Mouse (Mus musculus): ENCODE measurements around the gene Notch2. TPM values are rescaled to one million over a fixed set of nuclear protein-coding genes. Genes with fewer than 3 reads are reported as not detected.

The Notch2 gene
- polyA plus RNA-seq, 1 experiment from 2014 or later, result 11.5 TPM

GRCm38 (mm10) chr3:98016901-98017591, 3.7 kb downstream of the Notch2 start:
- no peak for ATAC-seq (replicated peaks; ENCODE audit: insufficient number of reproducible peaks, insufficient read depth, low FRiP score, low read depth)
- Histone ChIP-seq H3K4me1 (replicated peaks) (peaks cover 76% of the 10 kb centered on the region), H3K27me3 (no peaks in the 10 kb centered on the region), H3K4me3 (no peak overlapping the region), H3K9ac (no peak overlapping the region), H3K27ac (no peak overlapping the region), H3K4me2 (no peak overlapping the region), H3K36me3 (no peaks in the 10 kb centered on the region), H3K9me3 (replicated peaks) (no peaks in the 10 kb centered on the region)
- 75% methylated on average over 5 of the region's 5 CpGs for WGBS

GRCm38 (mm10) chr3:98018187-98018586, 4.9 kb downstream of the Notch2 start:
- Histone ChIP-seq H3K4me1 (replicated peaks) (peaks cover 74% of the 10 kb centered on the region), H3K36me3 (no peaks in the 10 kb centered on the region), H3K27me3 (no peaks in the 10 kb centered on the region), H3K4me2 (no peak overlapping the region), H3K4me3 (no peak overlapping the region), H3K9ac (no peak overlapping the region), H3K9me3 (replicated peaks) (no peaks in the 10 kb centered on the region), H3K27ac (no peak overlapping the region)
- WGBS, result 62% methylated on average over 4 of the region's 4 CpGs
- no peak for ATAC-seq (replicated peaks; ENCODE audit: insufficient number of reproducible peaks, insufficient read depth, low FRiP score, low read depth)

- Histone ChIP-seq H3K9ac (no peak overlapping the region), H3K4me1 (replicated peaks) (peaks cover 84% of the 10 kb centered on the region), H3K27me3 (no peaks in the 10 kb centered on the region), H3K9me3 (replicated peaks) (no peaks in the 10 kb centered on the region), H3K4me2 (no peak overlapping the region), H3K36me3 (no peaks in the 10 kb centered on the region), H3K27ac (no peak overlapping the region), H3K4me3 (no peak overlapping the region)
- ATAC-seq (replicated peaks; ENCODE audit: insufficient number of reproducible peaks, insufficient read depth, low FRiP score, low read depth), result no peak
- WGBS, result 71% methylated on average over 9 of the region's 9 CpGs
Measured at GRCm38 (mm10) chr3:98020431-98021229, 7.3 kb downstream of the Notch2 start.

DNA sequence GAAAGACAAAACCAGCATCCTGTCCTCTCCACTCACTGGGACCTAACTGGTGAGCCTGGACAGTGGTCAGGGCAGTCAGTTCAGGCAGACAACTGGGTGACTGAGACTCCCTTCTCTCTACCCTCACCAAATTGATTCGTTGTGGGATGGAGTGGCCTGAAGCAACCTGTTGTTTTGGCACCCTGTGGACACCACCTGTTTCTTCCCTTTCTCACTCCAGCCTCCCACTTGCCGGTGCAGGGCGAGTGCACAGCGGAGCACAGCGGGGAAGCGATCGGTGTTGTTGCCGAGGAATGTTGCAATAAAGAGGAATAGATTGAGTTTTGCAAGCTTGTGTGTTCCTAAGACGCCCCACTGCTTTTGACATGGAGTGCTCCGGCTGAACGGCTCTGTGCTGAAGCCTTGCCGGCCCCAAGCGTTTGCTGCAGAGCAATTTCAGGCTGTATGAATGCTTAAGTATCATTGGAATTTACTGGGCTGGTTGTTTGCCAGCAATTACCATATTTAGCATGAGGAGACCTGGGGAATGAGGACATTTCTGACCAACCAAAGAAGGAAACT, 11.0 kb downstream of the Notch2 start:
- Histone ChIP-seq H3K27ac (peak overlapping the region; percentile 98), H3K4me1 (replicated peaks) (peaks cover 81% of the 10 kb centered on the region), H3K36me3 (no peaks in the 10 kb centered on the region), H3K27me3 (no peaks in the 10 kb centered on the region), H3K4me2 (peak overlapping the region; percentile 66), H3K9ac (peak overlapping the region; percentile 52), H3K4me3 (peak overlapping the region; percentile 35), H3K9me3 (replicated peaks) (no peaks in the 10 kb centered on the region)
- WGBS, result 15% methylated on average over 13 of the region's 13 CpGs
- ATAC-seq (replicated peaks; ENCODE audit: insufficient number of reproducible peaks, insufficient read depth, low FRiP score, low read depth), result peak; percentile 60

- no peak overlapping the region for H3K4me3 ChIP-seq
- ATAC-seq (replicated peaks; ENCODE audit: insufficient number of reproducible peaks, insufficient read depth, low FRiP score, low read depth), result no peak
- WGBS, result 33% methylated on average over 14 of the region's 14 CpGs
- peak overlapping the region; percentile 98 for H3K27ac ChIP-seq
- H3K4me2 ChIP-seq, result peak overlapping the region; percentile 66
- H3K4me1 ChIP-seq (replicated peaks), result peaks cover 79% of the 10 kb centered on the region
- no peak overlapping the region for H3K9ac ChIP-seq
- H3K9me3 ChIP-seq (replicated peaks), result no peaks in the 10 kb centered on the region
- H3K27me3 ChIP-seq, result no peaks in the 10 kb centered on the region
- no peaks in the 10 kb centered on the region for H3K36me3 ChIP-seq
Measured at GRCm38 (mm10) chr3:98025521-98025920, 12.2 kb downstream of the Notch2 start.

GRCm38 (mm10) chr3:98025921-98026880, 12.9 kb downstream of the Notch2 start:
- Histone ChIP-seq H3K4me1 (replicated peaks) (peaks cover 79% of the 10 kb centered on the region), H3K4me2 (peak overlapping the region; percentile 66), H3K9me3 (replicated peaks) (no peaks in the 10 kb centered on the region), H3K36me3 (no peaks in the 10 kb centered on the region), H3K27ac (peak overlapping the region; percentile 98), H3K9ac (peak overlapping the region; percentile 24; the same call in 1 of the 2 replicates), H3K27me3 (no peaks in the 10 kb centered on the region), H3K4me3 (no peak overlapping the region)
- ATAC-seq (replicated peaks; ENCODE audit: insufficient number of reproducible peaks, insufficient read depth, low FRiP score, low read depth), result peak; percentile 67
- WGBS, result 25% methylated on average over 10 of the region's 10 CpGs

DNA sequence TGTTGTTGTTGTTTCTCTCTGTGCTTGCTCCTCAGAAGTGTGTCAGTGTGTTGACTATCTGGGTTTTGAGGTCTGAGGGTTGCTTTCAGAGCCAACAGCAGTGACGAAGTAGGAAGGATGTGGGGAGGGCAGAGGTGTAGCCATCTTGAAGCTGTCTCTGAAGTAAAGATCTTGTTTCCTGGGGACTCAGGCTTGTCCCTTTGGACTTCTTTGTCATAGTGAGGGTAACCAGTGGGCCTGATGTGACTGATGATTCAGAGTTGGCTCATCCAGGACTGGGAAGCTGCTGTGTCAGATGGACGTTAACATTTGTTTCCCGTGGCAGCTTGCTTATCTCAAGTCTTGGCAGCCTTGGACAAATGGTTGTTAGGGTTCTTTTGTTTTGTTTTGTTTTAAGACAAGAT, 14.0 kb downstream of the Notch2 start:
- H3K27ac ChIP-seq, result peak overlapping the region; percentile 98
- no peaks in the 10 kb centered on the region for H3K36me3 ChIP-seq

GRCm38 (mm10) chr3:98028072-98028471, 14.7 kb downstream of the Notch2 start:
- H3K9ac ChIP-seq, result no peak overlapping the region
- WGBS, result 59% methylated on average over 4 of the region's 4 CpGs
- no peak overlapping the region for H3K27ac ChIP-seq
- ATAC-seq (replicated peaks; ENCODE audit: insufficient number of reproducible peaks, insufficient read depth, low FRiP score, low read depth), result no peak
- peaks cover 79% of the 10 kb centered on the region for H3K4me1 ChIP-seq (replicated peaks)
- no peak overlapping the region for H3K4me3 ChIP-seq
- no peaks in the 10 kb centered on the region for H3K36me3 ChIP-seq
- no peak overlapping the region for H3K4me2 ChIP-seq
- H3K27me3 ChIP-seq, result no peaks in the 10 kb centered on the region
- H3K9me3 ChIP-seq (replicated peaks), result no peaks in the 10 kb centered on the region

More for the DNA sequence above, 14.0 kb downstream of the Notch2 start:
- ATAC-seq (replicated peaks; ENCODE audit: insufficient number of reproducible peaks, insufficient read depth, low FRiP score, low read depth), result no peak
- no peak overlapping the region for H3K4me2 ChIP-seq
- WGBS, result 18% methylated on average over 3 of the region's 3 CpGs
- H3K27me3 ChIP-seq, result no peaks in the 10 kb centered on the region
- peaks cover 76% of the 10 kb centered on the region for H3K4me1 ChIP-seq (replicated peaks)
- H3K9me3 ChIP-seq (replicated peaks), result no peaks in the 10 kb centered on the region
- no peak overlapping the region for H3K4me3 ChIP-seq
- H3K9ac ChIP-seq, result no peak overlapping the region

DNA sequence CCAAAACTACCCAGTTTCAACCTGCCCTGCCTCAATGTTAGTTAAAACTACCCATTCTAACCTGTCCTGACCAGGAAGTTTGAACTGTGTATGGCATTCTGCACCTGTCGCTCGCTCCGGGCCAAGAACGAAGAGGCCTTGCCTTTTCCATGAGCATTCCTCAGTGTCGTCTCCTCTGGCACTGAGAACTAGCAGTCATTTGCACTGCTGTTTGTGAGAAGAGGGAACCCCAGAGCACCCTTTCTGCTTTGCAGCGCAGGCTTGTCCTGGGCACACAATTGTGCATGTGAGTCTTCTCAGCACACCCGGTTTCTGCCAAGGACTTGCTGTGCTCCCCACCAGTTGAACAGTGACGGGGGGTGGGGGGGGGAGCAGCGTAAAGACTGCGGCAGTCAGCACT, 15.6 kb downstream of the Notch2 start:
- ATAC-seq (replicated peaks; ENCODE audit: insufficient number of reproducible peaks, insufficient read depth, low FRiP score, low read depth), result no peak
- no peaks in the 10 kb centered on the region for H3K9me3 ChIP-seq (replicated peaks)
- 59% methylated on average over 10 of the region's 10 CpGs for WGBS
- H3K4me3 ChIP-seq, result no peak overlapping the region
- H3K36me3 ChIP-seq, result no peaks in the 10 kb centered on the region
- H3K4me2 ChIP-seq, result no peak overlapping the region
- H3K27me3 ChIP-seq, result no peaks in the 10 kb centered on the region
- H3K27ac ChIP-seq, result peak overlapping the region; percentile 58
- H3K9ac ChIP-seq, result no peak overlapping the region
- H3K4me1 ChIP-seq (replicated peaks), result peaks cover 81% of the 10 kb centered on the region

DNA sequence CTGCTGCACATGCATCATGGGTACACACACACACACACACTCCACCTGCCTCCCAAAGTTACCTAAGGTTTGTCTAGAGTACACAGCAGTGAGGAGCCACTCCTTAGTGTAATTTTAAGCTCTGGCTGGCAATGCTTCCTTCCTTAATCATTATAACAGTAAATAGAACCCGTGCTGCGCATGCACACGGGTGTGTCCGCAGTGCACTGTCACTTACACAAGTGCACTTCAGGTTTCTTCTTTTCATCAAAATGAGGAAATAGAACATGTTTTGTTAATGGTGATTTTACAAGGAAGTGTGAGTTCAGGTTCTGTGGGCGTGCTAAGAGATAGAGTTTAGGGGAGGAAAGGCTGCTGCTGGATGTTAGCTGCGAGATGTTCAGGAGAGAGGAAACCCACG, 17.8 kb downstream of the Notch2 start:
- H3K4me3 ChIP-seq, result no peak overlapping the region
- H3K4me1 ChIP-seq (replicated peaks), result peaks cover 84% of the 10 kb centered on the region
- no peak overlapping the region for H3K9ac ChIP-seq
- no peaks in the 10 kb centered on the region for H3K27me3 ChIP-seq
- H3K27ac ChIP-seq, result no peak overlapping the region
- no peak overlapping the region for H3K4me2 ChIP-seq
- no peak for ATAC-seq (replicated peaks; ENCODE audit: insufficient number of reproducible peaks, insufficient read depth, low FRiP score, low read depth)
- no peaks in the 10 kb centered on the region for H3K9me3 ChIP-seq (replicated peaks)
- no peaks in the 10 kb centered on the region for H3K36me3 ChIP-seq
- 71% methylated on average over 7 of the region's 7 CpGs for WGBS

DNA sequence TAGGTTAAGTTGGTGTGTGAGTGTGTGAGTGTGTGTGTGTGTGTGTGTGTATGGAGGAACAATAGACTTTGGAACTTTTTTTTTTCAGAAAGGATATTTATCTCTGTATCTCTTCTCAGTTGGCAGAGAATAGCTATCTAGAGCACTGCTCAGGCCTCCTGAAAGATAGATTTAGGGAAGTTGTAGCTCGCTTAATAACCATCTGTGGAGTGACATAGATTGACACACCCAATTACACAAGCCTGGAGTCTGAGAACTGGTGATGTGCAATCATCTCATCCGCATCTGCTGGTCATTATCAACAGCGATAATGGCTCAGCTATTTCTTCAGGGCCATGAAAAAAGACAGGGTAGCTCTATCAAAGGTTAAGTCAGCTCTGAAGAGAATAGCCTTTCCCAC, 18.9 kb downstream of the Notch2 start:
- H3K36me3 ChIP-seq, result no peaks in the 10 kb centered on the region
- WGBS, result 73% methylated on average over 3 of the region's 3 CpGs
- no peak for ATAC-seq (replicated peaks; ENCODE audit: insufficient number of reproducible peaks, insufficient read depth, low FRiP score, low read depth)
- no peak overlapping the region for H3K9ac ChIP-seq
- no peaks in the 10 kb centered on the region for H3K9me3 ChIP-seq (replicated peaks)
- no peaks in the 10 kb centered on the region for H3K27me3 ChIP-seq
- peaks cover 82% of the 10 kb centered on the region for H3K4me1 ChIP-seq (replicated peaks)
- H3K27ac ChIP-seq, result no peak overlapping the region
- no peak overlapping the region for H3K4me2 ChIP-seq
- no peak overlapping the region for H3K4me3 ChIP-seq
